Mouse (Mus musculus) megakaryocyte, embryonic 14.5 days (primary cell): ENCODE measurements around the gene BC004004. TPM values are rescaled to one million over a fixed set of nuclear protein-coding genes. Genes with fewer than 3 reads are reported as not detected.
"Not testable (repeated sequence)": the region's sequence is repeated elsewhere in the genome, so short reads cannot be mapped to it uniquely, and the experiment has no call there.

Experiments
- H3K27me3 ChIP-seq: replicated peaks from 2 replicates; pipeline ENCODE3; 2012; ENCODE audit warnings: inconsistent platforms
- H3K36me3 ChIP-seq: replicated peaks from 2 replicates; pipeline ENCODE3; 2012; ENCODE audit warnings: low read length, inconsistent platforms, mixed read lengths
- H3K4me1 ChIP-seq: 2 replicates; pipeline ENCODE4 v1.6.1; 2012; ENCODE audit warnings: inconsistent platforms
- H3K4me3 ChIP-seq: replicated peaks from 2 replicates; pipeline ENCODE3; 2012; ENCODE audit warnings: moderate library complexity, mild to moderate bottlenecking, inconsistent platforms
- H3K9me3 ChIP-seq: 2 replicates; pipeline ENCODE4 v1.6.1; 2012; ENCODE audit warnings: inconsistent platforms
- FLI1 ChIP-seq: IDR thresholded peaks from 2 replicates; pipeline ENCODE4 v1.6.1; 2012; ENCODE audit warnings: low read length, inconsistent platforms, mixed read lengths
- GATA1 ChIP-seq: IDR thresholded peaks from 3 replicates; pipeline ENCODE4 v1.6.1; 2012; ENCODE audit warnings: mixed read lengths, low read length, inconsistent platforms, borderline replicate concordance
- polyA plus RNA-seq: library from polyadenylated mRNA; stranded (reverse); fragments of >175 nt; gene quantifications from 2 replicates; pipeline ENCODE4 v1.2.3, GENCODE M21; 2012; ENCODE audit warnings: low replicate concordance; ENCODE audit not compliant: insufficient read depth

BC004004 gene
- polyA plus RNA-seq, 1 experiment: 30.8 TPM

- Histone ChIP-seq H3K4me3 (peak overlapping the region; percentile 69), H3K9me3 (no peaks in the 10 kb centered on the region), H3K27me3 (no peaks in the 10 kb centered on the region), H3K36me3 (peaks cover 78% of the 10 kb centered on the region), H3K4me1 (peaks cover 65% of the 10 kb centered on the region)
- TF ChIP-seq GATA1: no peak
- no peak for TF ChIP-seq FLI1
Observed at GRCm38 (mm10) chr17:29342010-29342910, 73.7 kb downstream of the BC004004 start.

- Histone ChIP-seq H3K9me3 (no peaks in the 10 kb centered on the region), H3K36me3 (peaks cover 68% of the 10 kb centered on the region)
Observed at GRCm38 (mm10) chr17:29343241-29343640, 74.7 kb downstream of the BC004004 start.

GRCm38 (mm10) chr17:29345272-29345671 lies 76.7 kb downstream of the BC004004 start:
- no peaks in the 10 kb centered on the region for H3K27me3 ChIP-seq
- peaks cover 73% of the 10 kb centered on the region for H3K4me1 ChIP-seq
- H3K9me3 ChIP-seq: no peaks in the 10 kb centered on the region
- peaks cover 47% of the 10 kb centered on the region for H3K36me3 ChIP-seq
- no peak overlapping the region for H3K4me3 ChIP-seq
- TF ChIP-seq GATA1 (no peak), FLI1 (no peak)

More at GRCm38 (mm10) chr17:29343241-29343640, 74.7 kb downstream of the BC004004 start:
- H3K4me1 ChIP-seq: peaks cover 70% of the 10 kb centered on the region
- no peak overlapping the region for H3K4me3 ChIP-seq
- TF ChIP-seq FLI1 (no peak), GATA1 (no peak)
- no peaks in the 10 kb centered on the region for H3K27me3 ChIP-seq

GRCm38 (mm10) chr17:29346496-29347125 lies 78.0 kb downstream of the BC004004 start:
- peak overlapping the region; percentile 93 for H3K4me3 ChIP-seq
- H3K27me3 ChIP-seq: no peaks in the 10 kb centered on the region
- no peaks in the 10 kb centered on the region for H3K9me3 ChIP-seq
- peaks cover 34% of the 10 kb centered on the region for H3K36me3 ChIP-seq
- TF ChIP-seq GATA1 (no peak), FLI1 (no peak)
- peaks cover 62% of the 10 kb centered on the region for H3K4me1 ChIP-seq

- H3K36me3 ChIP-seq: peaks cover 30% of the 10 kb centered on the region
- TF ChIP-seq FLI1 (no peak), GATA1 (no peak)
- H3K4me1 ChIP-seq: peaks cover 56% of the 10 kb centered on the region
- no peaks in the 10 kb centered on the region for H3K27me3 ChIP-seq
- peak overlapping the region; percentile 93 for H3K4me3 ChIP-seq
- H3K9me3 ChIP-seq: no peaks in the 10 kb centered on the region
Observed at GRCm38 (mm10) chr17:29347126-29347644, 78.6 kb downstream of the BC004004 start.

- Histone ChIP-seq H3K4me3 (peak within 1 kb of the TSS; percentile 93), H3K9me3 (no peaks in the 10 kb centered on the region), H3K36me3 (peaks cover 24% of the 10 kb centered on the region), H3K27me3 (no peaks in the 10 kb centered on the region), H3K4me1 (peaks cover 54% of the 10 kb centered on the region)
- no peak for TF ChIP-seq FLI1
- no peak for TF ChIP-seq GATA1
Observed at GRCm38 (mm10) chr17:29347645-29348256, 79.2 kb downstream of the BC004004 start, which contains the start of gene Mtch1. Mtch1 (minus strand) TSS chr17:29347934.

GRCm38 (mm10) chr17:29348996-29349395 lies 80.4 kb downstream of the BC004004 start:
- Histone ChIP-seq H3K36me3 (peaks cover 12% of the 10 kb centered on the region), H3K27me3 (no peaks in the 10 kb centered on the region), H3K4me3 (no peak overlapping the region), H3K9me3 (no peaks in the 10 kb centered on the region), H3K4me1 (peaks cover 46% of the 10 kb centered on the region)
- no peak for TF ChIP-seq GATA1
- no peak for TF ChIP-seq FLI1

- peaks cover 34% of the 10 kb centered on the region for H3K4me1 ChIP-seq
- H3K27me3 ChIP-seq, H3K4me3 ChIP-seq, H3K36me3 ChIP-seq, H3K9me3 ChIP-seq: not testable (repeated sequence)
Observed at GRCm38 (mm10) chr17:29351056-29351455, 82.5 kb downstream of the BC004004 start.

- TF ChIP-seq GATA1: no peak
- no peak for TF ChIP-seq FLI1
- Histone ChIP-seq H3K4me3 (no peak overlapping the region), H3K9me3 (no peaks in the 10 kb centered on the region)
Observed at GRCm38 (mm10) chr17:29355461-29355840, 86.9 kb downstream of the BC004004 start.

More at GRCm38 (mm10) chr17:29355461-29355840, 86.9 kb downstream of the BC004004 start:
- Histone ChIP-seq H3K27me3 (peaks cover 9% of the 10 kb centered on the region), H3K4me1 (peaks cover 18% of the 10 kb centered on the region), H3K36me3 (no peaks in the 10 kb centered on the region)
